Mouse (Mus musculus) stomach, embryonic 15.5 days (tissue): ENCODE measurements around the gene Metap1d. TPM values are rescaled to one million over a fixed set of nuclear protein-coding genes. Genes with fewer than 3 reads are reported as not detected.

Experiments used
- ATAC-seq: fragments of 200-750 bp; cut with Nextera tagmentation; 2 replicates; pipeline ENCODE4 v1.8.0; 2017; ENCODE audit warnings: low read depth, moderate number of reproducible peaks, moderate TSS enrichment; ENCODE audit not compliant: insufficient read depth, low FRiP score
- H3K27ac ChIP-seq: fragments of 300-500 bp; sonication (generic); 2 replicates; pipeline ENCODE4 v1.5.1; 2015; ENCODE audit warnings: mild to moderate bottlenecking, inconsistent platforms
- H3K27me3 ChIP-seq: fragments of 300-500 bp; sonication (generic); replicated peaks from 2 replicates; pipeline ENCODE4 v1.6.1; 2015; ENCODE audit warnings: inconsistent platforms
- H3K36me3 ChIP-seq: fragments of 300-500 bp; sonication (generic); 2 replicates; pipeline ENCODE4 v1.6.1; 2015; ENCODE audit warnings: inconsistent platforms
- H3K4me1 ChIP-seq: fragments of 300-500 bp; sonication (generic); 2 replicates; pipeline ENCODE4 v1.6.1; 2015; ENCODE audit warnings: inconsistent platforms
- H3K4me2 ChIP-seq: fragments of 300-500 bp; sonication (generic); 2 replicates; pipeline ENCODE4 v1.6.1; 2015; ENCODE audit warnings: mild to moderate bottlenecking, inconsistent platforms
- H3K4me3 ChIP-seq: fragments of 300-500 bp; sonication (generic); replicated peaks from 2 replicates; pipeline ENCODE4 v1.5.1; 2015; ENCODE audit warnings: inconsistent platforms
- H3K9ac ChIP-seq: fragments of 300-500 bp; sonication (generic); 2 replicates; pipeline ENCODE4 v1.6.1; 2015; ENCODE audit warnings: inconsistent platforms
- H3K9me3 ChIP-seq: fragments of 300-500 bp; sonication (generic); 2 replicates; pipeline ENCODE4 v1.6.1; 2016; ENCODE audit warnings: inconsistent platforms
- WGBS: fragments of 180-500 bp; shearing (Covaris S2); methylation state at CpG from one replicate; pipeline ENCODE4 v1.1.7; 2015; 5-methylcytosine and 5-hydroxymethylcytosine counted together
- polyA plus RNA-seq: library from polyadenylated mRNA; unstranded; fragments of >200 nt; fragmentation: Nextera tagmentation; extraction: Ambion mirVana; gene quantifications from 2 replicates; pipeline ENCODE4 v1.2.1, GENCODE M21; 2015

The Metap1d gene
- polyA plus RNA-seq, 1 experiment from 2014 or later, result 35.6 TPM

GRCm38 (mm10) chr2:71477787-71478186 lies 24.7 kb downstream of the Metap1d start:
- Histone ChIP-seq H3K27ac (no peak overlapping the region), H3K4me3 (no peak overlapping the region), H3K4me2 (no peak overlapping the region), H3K9me3 (no peaks in the 10 kb centered on the region), H3K36me3 (no peaks in the 10 kb centered on the region), H3K4me1 (0 out of 2 replicates have a peak, but pooled peaks cover 2% of the 10 kb centered on the region), H3K9ac (no peak overlapping the region), H3K27me3 (no peaks in the 10 kb centered on the region)
- no peak for ATAC-seq

GRCm38 (mm10) chr2:71479917-71480316 lies 26.8 kb downstream of the Metap1d start:
- Histone ChIP-seq H3K4me2 (no peak overlapping the region), H3K4me1 (no peaks in the 10 kb centered on the region), H3K4me3 (no peak overlapping the region), H3K9me3 (no peaks in the 10 kb centered on the region), H3K27ac (no peak overlapping the region), H3K36me3 (no peaks in the 10 kb centered on the region), H3K9ac (no peak overlapping the region), H3K27me3 (no peaks in the 10 kb centered on the region)
- WGBS, result 22% methylated on average over 7 of the region's 7 CpGs
- ATAC-seq, result no peak

- H3K4me1 ChIP-seq, result no peaks in the 10 kb centered on the region
- H3K27me3 ChIP-seq, result no peaks in the 10 kb centered on the region
- 76% methylated on average over 6 of the region's 6 CpGs for WGBS
- no peaks in the 10 kb centered on the region for H3K36me3 ChIP-seq
- no peak overlapping the region for H3K9ac ChIP-seq
- ATAC-seq, result no peak
- H3K27ac ChIP-seq, result no peak overlapping the region
- H3K4me2 ChIP-seq, result no peak overlapping the region
- no peaks in the 10 kb centered on the region for H3K9me3 ChIP-seq
- no peak overlapping the region for H3K4me3 ChIP-seq
Observed at GRCm38 (mm10) chr2:71481825-71482224, 28.7 kb downstream of the Metap1d start.

- Histone ChIP-seq H3K4me3 (no peak overlapping the region), H3K9ac (no peak overlapping the region), H3K27ac (no peak overlapping the region), H3K4me2 (no peak overlapping the region), H3K4me1 (no peaks in the 10 kb centered on the region), H3K27me3 (no peaks in the 10 kb centered on the region), H3K36me3 (no peaks in the 10 kb centered on the region), H3K9me3 (no peaks in the 10 kb centered on the region)
- 67% methylated on average over 10 of the region's 10 CpGs for WGBS
- ATAC-seq, result no peak
Observed at GRCm38 (mm10) chr2:71483046-71483716, 30.1 kb downstream of the Metap1d start.

- no peak overlapping the region for H3K27ac ChIP-seq
- WGBS, result 73% methylated on average over 5 of the region's 5 CpGs
- no peaks in the 10 kb centered on the region for H3K4me1 ChIP-seq
- H3K36me3 ChIP-seq, result no peaks in the 10 kb centered on the region
- no peak overlapping the region for H3K9ac ChIP-seq
- no peaks in the 10 kb centered on the region for H3K9me3 ChIP-seq
- H3K4me2 ChIP-seq, result no peak overlapping the region
- ATAC-seq, result no peak
- no peaks in the 10 kb centered on the region for H3K27me3 ChIP-seq
- no peak overlapping the region for H3K4me3 ChIP-seq
Observed at GRCm38 (mm10) chr2:71483717-71484066, 30.6 kb downstream of the Metap1d start.

GRCm38 (mm10) chr2:71491295-71491694 lies 38.2 kb downstream of the Metap1d start:
- Histone ChIP-seq H3K27me3 (no peaks in the 10 kb centered on the region), H3K4me3 (no peak overlapping the region), H3K27ac (no peak overlapping the region), H3K9me3 (no peaks in the 10 kb centered on the region), H3K4me2 (no peak overlapping the region), H3K4me1 (no peaks in the 10 kb centered on the region), H3K36me3 (no peaks in the 10 kb centered on the region), H3K9ac (no peak overlapping the region)
- no peak for ATAC-seq

GRCm38 (mm10) chr2:71493161-71493683 lies 40.1 kb downstream of the Metap1d start:
- 57% methylated on average over 12 of the region's 12 CpGs for WGBS
- Histone ChIP-seq H3K4me1 (no peaks in the 10 kb centered on the region), H3K27me3 (no peaks in the 10 kb centered on the region), H3K27ac (no peak overlapping the region), H3K9me3 (no peaks in the 10 kb centered on the region), H3K4me3 (no peak overlapping the region), H3K9ac (no peak overlapping the region), H3K36me3 (no peaks in the 10 kb centered on the region), H3K4me2 (no peak overlapping the region)
- no peak for ATAC-seq

GRCm38 (mm10) chr2:71494503-71494902 lies 41.4 kb downstream of the Metap1d start:
- H3K4me3 ChIP-seq, result no peak overlapping the region
- H3K36me3 ChIP-seq, result no peaks in the 10 kb centered on the region
- ATAC-seq, result no peak
- H3K4me1 ChIP-seq, result no peaks in the 10 kb centered on the region
- no peak overlapping the region for H3K9ac ChIP-seq
- no peak overlapping the region for H3K4me2 ChIP-seq
- H3K9me3 ChIP-seq, result no peaks in the 10 kb centered on the region
- WGBS, result 60% methylated on average over 10 of the region's 10 CpGs
- no peak overlapping the region for H3K27ac ChIP-seq
- no peaks in the 10 kb centered on the region for H3K27me3 ChIP-seq

- H3K9me3 ChIP-seq, result no peaks in the 10 kb centered on the region
- no peak for ATAC-seq
- no peaks in the 10 kb centered on the region for H3K27me3 ChIP-seq
- 30% methylated on average over 4 of the region's 4 CpGs for WGBS
- H3K4me3 ChIP-seq, result no peak overlapping the region
- H3K4me2 ChIP-seq, result no peak overlapping the region
- no peak overlapping the region for H3K27ac ChIP-seq
- no peak overlapping the region for H3K9ac ChIP-seq
- no peaks in the 10 kb centered on the region for H3K36me3 ChIP-seq
- no peaks in the 10 kb centered on the region for H3K4me1 ChIP-seq
Observed at GRCm38 (mm10) chr2:71494971-71495370, 41.9 kb downstream of the Metap1d start.

- no peaks in the 10 kb centered on the region for H3K27me3 ChIP-seq
- no peaks in the 10 kb centered on the region for H3K4me1 ChIP-seq
- no peak overlapping the region for H3K9ac ChIP-seq
- WGBS, result 42% methylated on average over 5 of the region's 5 CpGs
- ATAC-seq, result no peak
- H3K4me2 ChIP-seq, result no peak overlapping the region
- H3K27ac ChIP-seq, result no peak overlapping the region
- no peak overlapping the region for H3K4me3 ChIP-seq
- H3K36me3 ChIP-seq, result no peaks in the 10 kb centered on the region
- H3K9me3 ChIP-seq, result no peaks in the 10 kb centered on the region
Observed at GRCm38 (mm10) chr2:71497175-71497574, 44.1 kb downstream of the Metap1d start.

- H3K4me2 ChIP-seq, result no peak overlapping the region
- H3K9me3 ChIP-seq, result no peaks in the 10 kb centered on the region
- no peak overlapping the region for H3K4me3 ChIP-seq
- 64% methylated on average over 16 of the region's 16 CpGs for WGBS
- no peak overlapping the region for H3K27ac ChIP-seq
- ATAC-seq, result no peak
- no peaks in the 10 kb centered on the region for H3K27me3 ChIP-seq
- no peak overlapping the region for H3K9ac ChIP-seq
- no peaks in the 10 kb centered on the region for H3K36me3 ChIP-seq
- H3K4me1 ChIP-seq, result no peaks in the 10 kb centered on the region
Observed at GRCm38 (mm10) chr2:71499276-71500230, 46.5 kb downstream of the Metap1d start.

GRCm38 (mm10) chr2:71504852-71505251 lies 51.8 kb downstream of the Metap1d start:
- no peak for ATAC-seq
- H3K36me3 ChIP-seq, result no peaks in the 10 kb centered on the region
- H3K9ac ChIP-seq, result no peak overlapping the region
- no peak overlapping the region for H3K4me3 ChIP-seq
- no peaks in the 10 kb centered on the region for H3K9me3 ChIP-seq
- H3K4me2 ChIP-seq, result no peak overlapping the region
- H3K27ac ChIP-seq, result no peak overlapping the region
- no peaks in the 10 kb centered on the region for H3K27me3 ChIP-seq
- H3K4me1 ChIP-seq, result no peaks in the 10 kb centered on the region
- WGBS, result 57% methylated on average over 9 of the region's 9 CpGs
